Comparison of ENCODE assay signal across 21 mouse cellular contexts in genomic region chr8:64901527-64902156, GRCm38 (mm10). TPM values are rescaled to one million over a fixed set of nuclear protein-coding genes. Genes with fewer than 3 reads are reported as not detected.
DNase-seq lines count a peak whose midpoint lies in the region; ATAC-seq and TF ChIP-seq lines count a peak whose summit lies in the region.
"Had no signal": no experiment of that assay in that cellular context is flagged by ENCODE, and none has a peak within 500 bp of the region (broad histone marks: within the 10 kb centered on the region; RNA-seq: fewer than 3 reads in every experiment).

No protein-coding gene starts in this region.

- no peaks in the 10 kb centered on the region for H3K4me1 ChIP-seq in lung, embryonic 14.5 days (ENCODE audit: insufficient read depth)
- H3K4me1 ChIP-seq in midbrain, embryonic 11.5 days (ENCODE audit: control insufficient read depth, insufficient read depth, low read length): no peaks in the 10 kb centered on the region
- no peaks in the 10 kb centered on the region for H3K4me1 ChIP-seq in midbrain, embryonic 15.5 days
- H3K4me1 ChIP-seq in intestine, embryonic 16.5 days (ENCODE audit: control insufficient read depth, insufficient read depth, low read length): no peaks in the 10 kb centered on the region
- no peaks in the 10 kb centered on the region for H3K4me1 ChIP-seq in stomach, postnatal 0 days (replicated peaks; ENCODE audit: control insufficient read depth, insufficient read depth)
- H3K4me1 ChIP-seq: embryonic facial prominence, embryonic 12.5 days; heart, embryonic 15.5 days; hindbrain, embryonic 13.5 days had no signal

- 0 out of 2 replicates have a peak overlapping the region, but pooled peaks have one; percentile 12 for H3K4me2 ChIP-seq in lung, embryonic 14.5 days
- no peak overlapping the region for H3K4me2 ChIP-seq in midbrain, embryonic 11.5 days
- no peak overlapping the region for H3K4me2 ChIP-seq in midbrain, embryonic 15.5 days
- H3K4me2 ChIP-seq in intestine, embryonic 16.5 days (ENCODE audit: low read depth, low read length): no peak overlapping the region
- no peak overlapping the region for H3K4me2 ChIP-seq in stomach, postnatal 0 days (replicated peaks; ENCODE audit: low read depth)
- H3K4me2 ChIP-seq: embryonic facial prominence, embryonic 12.5 days; forebrain, embryonic 15.5 days; heart, embryonic 11.5 days; heart, embryonic 15.5 days; hindbrain, embryonic 13.5 days had no signal

- H3K27me3 ChIP-seq in lung, embryonic 14.5 days (ENCODE audit: insufficient read depth, low read length): no peaks in the 10 kb centered on the region
- no peaks in the 10 kb centered on the region for H3K27me3 ChIP-seq in midbrain, embryonic 11.5 days (ENCODE audit: control insufficient read depth, insufficient read depth, low read length)
- H3K27me3 ChIP-seq in midbrain, embryonic 15.5 days (replicated peaks): no peaks in the 10 kb centered on the region
- no peaks in the 10 kb centered on the region for H3K27me3 ChIP-seq in intestine, embryonic 16.5 days (replicated peaks; ENCODE audit: control insufficient read depth, insufficient read depth, low read length)
- no peaks in the 10 kb centered on the region for H3K27me3 ChIP-seq in stomach, postnatal 0 days (ENCODE audit: control insufficient read depth, insufficient read depth, low read length)
- H3K27me3 ChIP-seq: embryonic facial prominence, embryonic 12.5 days; forebrain, embryonic 15.5 days; heart, embryonic 15.5 days; hindbrain, embryonic 13.5 days had no signal

- TF ChIP-seq EP300 in stomach, postnatal 0 days (optimal IDR thresholded peaks at IDR 0.05): no peak

- H3K27ac ChIP-seq in lung, embryonic 14.5 days (ENCODE audit: low read depth): no peak overlapping the region
- H3K27ac ChIP-seq in midbrain, embryonic 11.5 days (ENCODE audit: low read depth, low read length): no peak overlapping the region
- H3K27ac ChIP-seq in midbrain, embryonic 15.5 days: no peak overlapping the region
- H3K27ac ChIP-seq in intestine, embryonic 16.5 days (ENCODE audit: low read length): no peak overlapping the region
- no peak overlapping the region for H3K27ac ChIP-seq in stomach, postnatal 0 days (replicated peaks)
- H3K27ac ChIP-seq: embryonic facial prominence, embryonic 12.5 days; forebrain, embryonic 15.5 days; heart, embryonic 15.5 days; hindbrain, embryonic 13.5 days had no signal

- no peak overlapping the region for H3K9ac ChIP-seq in lung, embryonic 14.5 days
- no peak overlapping the region for H3K9ac ChIP-seq in midbrain, embryonic 11.5 days (ENCODE audit: low read length)
- H3K9ac ChIP-seq in midbrain, embryonic 15.5 days: no peak overlapping the region
- no peak overlapping the region for H3K9ac ChIP-seq in intestine, embryonic 16.5 days (ENCODE audit: low read depth, low read length)
- no peak overlapping the region for H3K9ac ChIP-seq in stomach, postnatal 0 days (ENCODE audit: low read length)
- H3K9ac ChIP-seq: embryonic facial prominence, embryonic 12.5 days; forebrain, embryonic 15.5 days; heart, embryonic 15.5 days; hindbrain, embryonic 13.5 days had no signal

- H3K4me3 ChIP-seq in lung, embryonic 14.5 days (ENCODE audit: low read depth, low read length): no peak overlapping the region
- no peak overlapping the region for H3K4me3 ChIP-seq in midbrain, embryonic 11.5 days (ENCODE audit: low read depth, low read length)
- H3K4me3 ChIP-seq in midbrain, embryonic 15.5 days: no peak overlapping the region
- no peak overlapping the region for H3K4me3 ChIP-seq in intestine, embryonic 16.5 days (ENCODE audit: low read length)
- H3K4me3 ChIP-seq in stomach, postnatal 0 days (ENCODE audit: low read depth, low read length): no peak overlapping the region
- H3K4me3 ChIP-seq: embryonic facial prominence, embryonic 12.5 days; forebrain, embryonic 15.5 days; heart, embryonic 15.5 days; hindbrain, embryonic 13.5 days had no signal

- DNase-seq in lung, embryonic 14.5 days: peak; percentile 40
- no peak for DNase-seq in lung, postnatal 10 days
- DNase-seq in midbrain, embryonic 11.5 days (ENCODE audit: low spot score, missing footprints): peak; percentile 51
- DNase-seq in stomach, postnatal 0 days (ENCODE audit: low spot score): no peak
- DNase-seq in layer of hippocampus, postnatal 10 days (ENCODE audit: low spot score in 2 of 2): no peak
- DNase-seq: adrenal gland, postnatal 10 days; cerebellum, adult 11-12 months; cerebellum, adult 9-10 months; cerebellum, postnatal 25 days; gastrocnemius, postnatal 36 days; heart, adult 18-20 months; heart, postnatal 14 days had no signal

- H3K36me3 ChIP-seq in lung, embryonic 14.5 days (ENCODE audit: insufficient read depth): no peaks in the 10 kb centered on the region
- no peaks in the 10 kb centered on the region for H3K36me3 ChIP-seq in midbrain, embryonic 11.5 days (ENCODE audit: control insufficient read depth, insufficient read depth, low read length)
- no peaks in the 10 kb centered on the region for H3K36me3 ChIP-seq in midbrain, embryonic 15.5 days (replicated peaks)
- no peaks in the 10 kb centered on the region for H3K36me3 ChIP-seq in intestine, embryonic 16.5 days (ENCODE audit: control insufficient read depth, insufficient read depth, low read length)
- H3K36me3 ChIP-seq in stomach, postnatal 0 days (ENCODE audit: control insufficient read depth, insufficient read depth, low read length): no peaks in the 10 kb centered on the region
- H3K36me3 ChIP-seq: embryonic facial prominence, embryonic 12.5 days; forebrain, embryonic 15.5 days; G1E; heart, embryonic 15.5 days; hindbrain, embryonic 13.5 days had no signal

- no peak; the same call in 1 of the 2 replicates for ATAC-seq in lung, embryonic 14.5 days (ENCODE audit: insufficient read depth)
- ATAC-seq in midbrain, embryonic 11.5 days (ENCODE audit: low FRiP score): no peak
- no peak for ATAC-seq in midbrain, embryonic 15.5 days (replicated peaks)
- ATAC-seq in intestine, embryonic 16.5 days: peak; percentile 26; the same call in 1 of the 2 replicates
- ATAC-seq in stomach, postnatal 0 days (ENCODE audit: low FRiP score, low TSS enrichment): peak; percentile 21; the same call in 1 of the 2 replicates
- ATAC-seq in CD4-positive, CD25-positive, alpha-beta regulatory T cell, adult 4 months: no peak
- ATAC-seq: forebrain, embryonic 15.5 days had no signal

- 38% methylated on average over 7 of the region's 7 CpGs for WGBS in lung, embryonic 14.5 days
- 66% methylated on average over 7 of the region's 7 CpGs for WGBS in midbrain, embryonic 11.5 days
- 56% methylated on average over 7 of the region's 7 CpGs for WGBS in midbrain, embryonic 15.5 days
- WGBS in intestine, embryonic 16.5 days: 38% methylated on average over 7 of the region's 7 CpGs
- 28% methylated on average over 7 of the region's 7 CpGs for WGBS in stomach, postnatal 0 days

- TF ChIP-seq CTCF in lung, embryonic 14.5 days (IDR thresholded peaks at IDR 0.05; ENCODE audit: low read depth): no peak
- no peak for TF ChIP-seq CTCF in stomach, postnatal 0 days (IDR thresholded peaks at IDR 0.05; ENCODE audit: low read depth)

- H3K9me3 ChIP-seq in lung, embryonic 14.5 days (ENCODE audit: low read depth, low read length): no peaks in the 10 kb centered on the region
- H3K9me3 ChIP-seq in midbrain, embryonic 11.5 days (ENCODE audit: control insufficient read depth, low read length): no peaks in the 10 kb centered on the region
- H3K9me3 ChIP-seq in midbrain, embryonic 15.5 days: no peaks in the 10 kb centered on the region
- no peaks in the 10 kb centered on the region for H3K9me3 ChIP-seq in intestine, embryonic 16.5 days (ENCODE audit: control insufficient read depth, low read length)
- H3K9me3 ChIP-seq in stomach, postnatal 0 days (ENCODE audit: control insufficient read depth, low read length): no peaks in the 10 kb centered on the region
- H3K9me3 ChIP-seq: embryonic facial prominence, embryonic 12.5 days; forebrain, embryonic 15.5 days; G1E; heart, embryonic 15.5 days; hindbrain, embryonic 13.5 days had no signal

RNA-seq across cellular contexts. Expression of gene Tmem192, which starts 45.3 kb away (rescaled TPM):
- 27.9 and 29.1 TPM in 2 replicates for polyA plus RNA-seq in lung, embryonic 14.5 days (2014; fragmentation: Nextera tagmentation; extraction: Ambion mirVana)
- polyA plus RNA-seq in midbrain, embryonic 11.5 days (2014; fragmentation: Nextera tagmentation; extraction: Ambion mirVana): 16.0 and 17.9 TPM in 2 replicates
- polyA plus RNA-seq in midbrain, embryonic 15.5 days (2015; fragmentation: Nextera tagmentation; extraction: Ambion mirVana): 25.0 and 26.8 TPM in 2 replicates
- polyA plus RNA-seq in intestine, embryonic 16.5 days (2015; fragmentation: Nextera tagmentation; extraction: Ambion mirVana): 56.9 and 60.3 TPM in 2 replicates
- 36.6 and 37.2 TPM in 2 replicates for polyA plus RNA-seq in stomach, postnatal 0 days (2015; fragmentation: Nextera tagmentation; extraction: Ambion mirVana)
- 10 to 100 TPM; 14.7 to 15.5 TPM for total RNA-seq in layer of hippocampus, postnatal 10 days (2021)
- polyA plus RNA-seq in CD4-positive, CD25-positive, alpha-beta regulatory T cell, adult 4 months (2017; shearing (Covaris generic)): 10 to 100 TPM; 35.4 to 37.2 TPM

RNA-seq across cellular contexts. Expression of gene Klhl2, which starts 51.8 kb away (rescaled TPM):
- 15.8 and 16.9 TPM in 2 replicates for polyA plus RNA-seq in lung, embryonic 14.5 days (2014; fragmentation: Nextera tagmentation; extraction: Ambion mirVana)
- 18.9 and 19.4 TPM in 2 replicates for polyA plus RNA-seq in midbrain, embryonic 11.5 days (2014; fragmentation: Nextera tagmentation; extraction: Ambion mirVana)
- polyA plus RNA-seq in midbrain, embryonic 15.5 days (2015; fragmentation: Nextera tagmentation; extraction: Ambion mirVana): 43.4 and 43.8 TPM in 2 replicates
- 5.1 and 5.6 TPM in 2 replicates for polyA plus RNA-seq in intestine, embryonic 16.5 days (2015; fragmentation: Nextera tagmentation; extraction: Ambion mirVana)
- 13.4 and 14.0 TPM in 2 replicates for polyA plus RNA-seq in stomach, postnatal 0 days (2015; fragmentation: Nextera tagmentation; extraction: Ambion mirVana)
- 100 to 1,000 TPM; 193 to 203 TPM for total RNA-seq in layer of hippocampus, postnatal 10 days (2021)
- polyA plus RNA-seq in CD4-positive, CD25-positive, alpha-beta regulatory T cell, adult 4 months (2017; shearing (Covaris generic)): 1 to 10 TPM; 3.9 to 9.9 TPM

Comparison
In these comparisons a context has a peak if more than half of its experiments do, and no peak if none do; other contexts are left out.
1. DNase-seq: peak in lung, embryonic 14.5 days (single experiment) and midbrain, embryonic 11.5 days (single experiment); none in lung, postnatal 10 days (single experiment), stomach, postnatal 0 days (single experiment) and layer of hippocampus, postnatal 10 days (0 of 2).
2. ATAC-seq: peak in intestine, embryonic 16.5 days (single experiment) and stomach, postnatal 0 days (single experiment); none in lung, embryonic 14.5 days (single experiment), midbrain, embryonic 11.5 days (single experiment), midbrain, embryonic 15.5 days (single experiment) and CD4-positive, CD25-positive, alpha-beta regulatory T cell, adult 4 months (single experiment).